Mouse (Mus musculus) brain, embryonic 14.5 days (tissue): ENCODE measurements around the gene Exoc4.

ENCODE experiments used
- CTCF ChIP-seq: fragments of 200-500 bp; IDR thresholded peaks from 2 replicates; pipeline ENCODE4 v1.5.1; 2012; ENCODE audit warnings: inconsistent platforms, mild to moderate bottlenecking, moderate library complexity, borderline replicate concordance; ENCODE audit not compliant: insufficient read depth, insufficient read length; ENCODE audit errors: extremely low read depth
- POLR2A ChIP-seq: fragments of 200-500 bp; IDR thresholded peaks from 2 replicates; pipeline ENCODE4 v1.6.1; 2012; ENCODE audit warnings: mild to moderate bottlenecking, inconsistent platforms, borderline replicate concordance; ENCODE audit not compliant: poor library complexity, insufficient read depth, insufficient read length, severe bottlenecking; ENCODE audit errors: extremely low read depth

DNA sequence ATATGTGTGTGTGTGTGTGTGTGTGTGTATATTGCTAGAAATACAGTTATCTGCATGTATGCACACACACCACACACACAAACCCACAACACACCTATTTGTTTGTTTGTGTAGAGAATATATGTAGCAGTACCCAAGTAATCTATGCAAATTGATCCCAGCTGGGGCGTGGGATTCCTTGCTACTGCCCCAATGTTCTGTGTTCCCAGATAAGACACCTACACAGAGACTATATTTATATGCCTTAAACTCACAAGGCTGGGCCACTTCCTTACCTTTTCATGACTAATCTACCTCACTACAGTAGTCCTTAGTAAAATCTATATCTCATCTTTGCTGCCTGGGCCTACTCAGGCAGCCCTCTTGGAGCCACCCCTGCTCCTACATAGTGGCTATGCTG lies 312.0 kb downstream of the Exoc4 start:
- no peak for TF ChIP-seq CTCF
- TF ChIP-seq POLR2A = no peak
